Mouse (Mus musculus) A20 (cell line): ENCODE measurements around the gene 4930524J08Rik.
A peak's percentile ranks its signal among the peaks of the same experiment; 100 is the strongest.

ENCODE experiments used
- DNase-seq: peaks from one replicate; pipeline ENCODE4 v3.0.0-alpha.2; 2011; ENCODE audit warnings: low read depth, low spot score

The 4930524J08Rik gene

DNA sequence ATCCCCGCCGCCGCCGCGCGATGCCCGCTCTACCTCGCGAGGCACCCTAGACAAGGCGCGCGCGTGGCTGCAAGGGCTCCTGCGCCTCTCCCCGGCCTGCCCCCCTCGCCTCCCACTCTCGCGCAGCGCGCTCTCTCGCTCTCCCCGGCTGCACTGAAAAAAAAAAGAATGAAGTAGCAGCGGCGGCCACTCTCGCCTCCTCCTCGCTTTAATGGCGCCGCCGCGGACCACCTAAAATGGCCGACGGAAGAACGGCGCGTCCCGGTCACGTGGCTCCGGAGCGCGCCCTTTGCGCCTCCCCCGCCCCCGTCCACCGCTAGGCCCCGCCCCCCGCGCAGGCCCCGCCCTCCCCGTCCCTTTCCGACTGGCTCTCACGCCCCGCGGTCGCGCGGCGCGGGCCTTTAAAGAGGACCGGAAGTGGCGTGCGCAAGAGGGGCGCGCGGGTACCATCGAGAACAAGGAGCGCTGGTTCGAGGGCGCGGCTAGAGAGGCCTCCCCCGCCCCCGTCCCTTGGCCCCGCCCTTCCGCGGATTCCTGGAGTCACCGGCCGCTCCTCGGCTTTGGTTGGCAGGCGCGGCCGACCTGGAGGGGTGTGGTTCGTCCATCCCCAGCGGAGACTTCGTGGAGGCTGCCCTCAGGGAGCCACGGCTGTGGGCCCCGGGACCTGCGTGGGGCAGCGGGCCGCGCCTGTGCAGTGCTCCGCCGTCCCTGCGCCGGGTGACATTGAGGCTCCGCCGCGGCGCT lies at the start of gene 4930524J08Rik, which contains the start of gene Hnrnpd:
TSS of gene 4930524J08Rik (plus strand) at position 363 of the 744 bp plus-strand sequence.
TSS of gene Hnrnpd (minus strand) at position 240 of the 744 bp plus-strand sequence.
- DNase-seq = peak; percentile 98

DNA sequence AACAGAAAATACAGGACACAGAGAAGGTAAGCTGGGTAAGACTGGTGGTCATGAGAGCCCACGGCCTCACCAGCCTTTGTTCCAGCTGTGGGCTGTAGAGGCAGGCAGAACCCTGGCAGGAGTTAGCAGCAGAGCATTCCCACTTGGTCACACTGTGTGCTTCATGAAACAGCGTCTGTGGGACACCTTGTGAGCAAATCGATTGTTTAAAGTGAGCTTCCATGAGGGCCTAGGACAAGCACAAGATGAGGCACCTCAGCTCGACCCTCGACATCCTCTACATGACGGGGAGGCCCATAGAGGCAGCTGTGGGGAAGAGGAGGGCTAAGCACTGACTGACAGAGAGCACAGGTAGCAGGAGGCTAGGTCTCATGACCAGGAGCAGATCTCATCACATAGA lies 47.0 kb upstream of the 4930524J08Rik start:
- no peak for DNase-seq

GRCm38 (mm10) chr5:99939440-99939839 lies 39.4 kb upstream of the 4930524J08Rik start:
- no peak for DNase-seq

- DNase-seq = no peak
These were observed 37.6 kb upstream of the 4930524J08Rik start for GRCm38 (mm10) chr5:99941273-99941672.

DNA sequence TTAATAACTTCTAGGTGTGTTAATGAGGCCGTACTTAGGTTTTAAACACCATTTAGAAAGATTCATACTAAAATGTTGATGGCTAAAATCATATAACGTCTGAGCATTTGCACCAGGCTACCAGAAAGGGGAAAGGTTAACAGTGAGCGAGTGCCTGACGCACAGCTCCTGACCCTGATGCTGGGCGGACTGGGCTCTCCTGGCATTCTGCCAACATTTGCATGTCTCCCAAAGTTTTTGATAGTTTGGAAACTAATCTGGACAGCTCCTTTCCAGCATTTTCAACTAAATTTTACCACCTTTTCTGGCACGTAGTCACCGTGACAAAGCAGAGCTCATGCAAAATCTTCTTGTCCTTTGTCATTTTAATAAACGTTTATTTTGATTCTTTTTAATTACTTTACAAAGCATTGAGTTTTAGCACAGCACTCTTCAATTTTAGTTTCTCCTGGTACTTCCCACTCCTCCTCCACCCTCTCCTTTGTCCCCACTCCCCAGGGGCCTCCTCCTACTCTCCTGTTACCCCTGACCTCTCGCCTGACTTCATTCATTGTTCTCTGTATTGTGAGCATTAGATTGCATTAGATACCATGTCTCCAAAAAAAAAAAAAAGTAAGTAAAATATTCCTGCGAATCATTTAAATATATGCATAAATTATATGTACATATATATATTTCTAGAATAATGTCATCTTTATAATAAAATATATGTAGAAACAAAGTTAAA lies 36.9 kb upstream of the 4930524J08Rik start:
- DNase-seq = no peak

DNA sequence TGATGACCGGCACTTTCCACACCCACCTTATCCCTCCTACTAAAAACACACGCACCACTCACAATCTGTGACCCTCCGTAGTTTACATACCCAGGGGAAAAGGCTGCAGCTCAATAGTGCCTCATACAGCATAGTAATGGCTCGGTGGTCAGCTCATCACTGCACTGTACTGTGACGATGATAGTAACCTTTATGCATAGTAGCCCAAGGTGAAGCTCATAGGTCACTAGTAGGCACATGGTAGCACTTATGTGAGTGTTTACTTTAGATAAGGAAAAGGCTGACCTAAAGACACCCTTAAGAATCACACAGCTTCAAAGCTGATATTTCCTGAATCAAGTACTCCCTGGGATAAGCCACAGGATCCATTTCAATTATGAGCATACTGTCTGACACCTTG lies 26.3 kb upstream of the 4930524J08Rik start:
- no peak for DNase-seq

DNA sequence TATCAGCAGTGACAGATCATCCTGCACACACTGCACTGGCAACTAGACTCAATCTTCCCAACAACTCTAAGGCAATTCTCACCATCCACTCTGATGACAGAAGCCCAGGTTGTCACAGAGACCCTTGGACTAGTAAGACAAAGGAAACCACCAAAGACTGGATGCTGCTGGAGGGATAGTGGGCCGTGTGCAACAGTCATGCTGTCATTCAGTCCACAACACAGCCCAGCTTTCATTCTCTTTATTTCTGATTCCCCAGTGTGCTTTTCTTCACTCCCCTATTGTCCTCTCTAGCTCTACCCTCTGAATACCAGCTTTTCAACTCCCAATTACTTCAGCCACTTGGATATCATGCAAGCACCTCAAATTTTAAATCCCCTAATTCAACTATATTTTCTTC lies 25.0 kb upstream of the 4930524J08Rik start:
- DNase-seq = no peak

DNA sequence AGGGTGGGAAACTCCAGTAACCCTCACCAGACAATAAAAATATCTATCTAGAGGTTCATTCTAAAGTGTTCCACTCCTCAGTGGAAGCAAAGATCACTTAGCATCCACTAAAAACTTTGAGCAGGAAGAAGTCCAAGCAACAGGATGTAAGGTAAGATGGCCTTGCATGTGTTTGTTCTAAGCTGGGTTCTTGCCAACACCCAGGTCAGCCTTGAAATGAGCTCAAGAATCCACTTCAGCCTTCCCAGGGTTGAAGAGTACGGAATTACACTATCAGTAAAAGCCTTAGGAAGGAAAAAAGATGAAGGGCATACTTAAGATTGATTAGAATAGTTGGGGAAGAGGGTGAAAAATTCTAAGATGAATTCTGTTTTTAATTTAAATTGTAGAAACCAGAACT lies 20.2 kb upstream of the 4930524J08Rik start:
- DNase-seq = no peak

DNA sequence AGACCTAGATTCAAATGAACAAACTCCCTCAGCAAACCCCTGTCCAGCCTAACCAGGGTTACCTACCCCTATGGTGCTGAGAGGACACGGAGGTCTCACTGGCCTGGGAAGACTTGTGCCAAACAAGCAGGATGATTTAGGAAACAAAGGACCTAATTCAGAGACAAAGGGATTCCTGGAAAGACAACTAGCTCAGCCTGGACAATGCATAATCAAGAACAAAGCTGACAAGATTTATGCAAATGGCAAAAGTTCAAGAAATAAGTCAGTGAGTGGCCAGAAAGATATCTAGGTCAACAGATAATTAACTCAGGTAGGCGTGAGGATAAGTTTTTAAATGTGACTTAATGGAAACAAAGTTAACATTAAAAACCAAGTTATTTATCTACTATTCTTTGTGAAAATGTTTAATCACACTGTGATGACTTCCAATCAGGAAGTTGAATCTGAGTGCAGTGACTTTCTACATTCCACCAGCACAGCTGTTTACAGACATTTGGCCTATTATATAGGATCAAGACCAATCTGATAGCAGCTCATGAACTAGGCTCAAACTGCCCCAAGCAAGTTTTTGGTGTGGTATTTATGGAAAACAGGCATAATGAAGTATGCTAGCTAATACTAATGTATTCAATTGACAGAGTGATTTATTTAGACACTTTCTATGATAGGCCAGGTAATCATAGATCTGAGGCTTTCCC lies 19.5 kb upstream of the 4930524J08Rik start:
- DNase-seq = no peak

DNA sequence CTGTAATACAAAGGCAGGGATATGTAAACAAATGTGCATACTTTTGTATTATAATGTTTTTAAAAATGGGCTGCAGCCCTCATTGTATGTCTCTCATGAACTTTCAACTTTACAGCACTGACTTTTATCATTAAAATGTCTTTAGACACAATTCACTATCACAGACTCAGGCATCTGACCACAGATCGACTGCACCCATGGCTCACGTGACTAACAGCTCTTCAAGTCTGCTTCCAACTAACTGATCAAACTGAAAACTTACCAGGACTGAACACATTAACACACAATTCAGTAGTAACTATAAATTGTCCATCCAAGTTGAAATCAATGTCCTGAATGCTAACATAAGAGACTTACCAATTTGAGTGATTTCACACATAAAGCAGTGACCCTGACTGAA lies 18.9 kb upstream of the 4930524J08Rik start:
- no peak for DNase-seq

- DNase-seq = no peak
These were observed 4.9 kb upstream of the 4930524J08Rik start for GRCm38 (mm10) chr5:99973941-99974340.

DNA sequence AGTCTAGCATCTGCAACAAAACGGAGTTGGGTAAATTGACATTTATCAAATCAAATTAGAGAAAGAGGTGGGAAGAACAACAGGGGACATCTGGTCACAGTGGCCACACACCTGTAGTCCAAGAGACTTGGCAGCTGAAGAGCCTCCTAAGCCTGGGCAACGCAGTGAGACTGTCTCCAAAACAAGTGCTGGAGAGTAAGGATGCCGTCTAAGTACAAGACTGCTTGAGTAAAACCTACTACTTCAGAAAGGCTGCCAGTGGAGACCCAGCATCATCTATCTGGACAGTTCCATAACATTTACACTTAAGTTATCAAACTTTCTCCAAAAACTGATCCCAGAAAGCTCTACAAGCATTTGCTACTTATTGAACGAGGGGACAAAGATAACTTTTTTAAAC lies 3.8 kb upstream of the 4930524J08Rik start:
- DNase-seq = no peak

GRCm38 (mm10) chr5:99975776-99976175 lies 3.1 kb upstream of the 4930524J08Rik start:
- no peak for DNase-seq

GRCm38 (mm10) chr5:99976334-99976955 lies 2.4 kb upstream of the 4930524J08Rik start:
- DNase-seq = peak; percentile 54

DNA sequence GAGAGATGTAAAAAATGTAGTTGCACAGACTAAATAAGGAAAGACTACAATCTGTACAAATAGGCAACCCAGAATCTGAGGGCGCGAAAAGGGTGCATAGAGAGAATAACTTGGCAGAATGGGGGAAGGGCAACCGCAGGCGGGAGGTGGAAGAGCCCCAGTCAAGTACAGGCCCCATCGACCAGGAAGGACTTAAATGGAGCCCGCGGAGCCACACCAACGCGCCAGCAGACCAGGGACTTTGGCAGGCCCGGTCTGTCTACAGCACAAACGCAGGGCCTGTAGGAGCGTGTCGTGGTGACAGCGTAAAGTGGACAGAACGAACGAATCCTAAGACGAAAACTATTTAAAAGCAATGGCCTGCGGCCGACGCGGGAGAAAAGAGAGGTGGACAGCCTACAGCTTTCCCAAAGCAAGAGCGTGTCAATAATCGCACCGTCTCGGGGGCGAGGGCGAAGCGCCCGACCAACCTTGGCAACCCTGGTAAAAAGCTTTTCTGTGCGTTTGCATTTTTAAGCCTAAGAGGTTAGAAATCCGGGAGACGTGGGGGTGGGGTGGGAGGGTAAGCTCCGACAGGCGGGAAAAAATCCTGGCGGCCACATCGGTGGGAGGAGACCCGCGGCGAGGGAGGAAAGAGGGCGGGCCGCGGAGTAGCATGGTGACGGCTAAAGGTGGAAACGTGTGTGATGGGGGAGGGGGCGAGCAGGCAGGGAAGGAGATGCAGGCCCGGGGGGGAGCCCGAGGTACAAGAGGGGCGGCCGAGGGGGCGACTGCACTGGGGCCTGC lies 1.2 kb upstream of the 4930524J08Rik start:
- peak; percentile 82 for DNase-seq

GRCm38 (mm10) chr5:99983452-99984061 lies 4.7 kb downstream of the 4930524J08Rik start:
- DNase-seq = peak; percentile 70

DNA sequence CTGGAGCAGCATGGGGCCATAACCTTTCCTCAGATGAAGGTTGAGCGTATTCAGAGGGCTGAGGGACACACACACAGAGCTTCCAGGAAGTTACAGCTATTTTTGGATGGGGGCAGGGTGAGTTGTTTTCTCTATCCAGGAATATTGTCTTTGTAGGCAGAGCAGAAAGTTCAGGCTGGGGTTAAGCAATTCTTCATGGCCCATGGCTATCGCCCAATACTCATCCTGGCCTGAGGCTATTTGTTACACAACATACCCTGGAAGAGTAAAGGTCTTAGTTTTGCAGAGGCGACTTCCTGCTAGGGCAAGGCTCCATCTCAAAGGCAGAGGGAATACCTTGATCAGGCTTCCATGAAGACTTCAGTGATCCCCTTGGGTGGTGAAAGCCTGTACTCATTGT lies 15.3 kb downstream of the 4930524J08Rik start:
- no peak for DNase-seq

DNA sequence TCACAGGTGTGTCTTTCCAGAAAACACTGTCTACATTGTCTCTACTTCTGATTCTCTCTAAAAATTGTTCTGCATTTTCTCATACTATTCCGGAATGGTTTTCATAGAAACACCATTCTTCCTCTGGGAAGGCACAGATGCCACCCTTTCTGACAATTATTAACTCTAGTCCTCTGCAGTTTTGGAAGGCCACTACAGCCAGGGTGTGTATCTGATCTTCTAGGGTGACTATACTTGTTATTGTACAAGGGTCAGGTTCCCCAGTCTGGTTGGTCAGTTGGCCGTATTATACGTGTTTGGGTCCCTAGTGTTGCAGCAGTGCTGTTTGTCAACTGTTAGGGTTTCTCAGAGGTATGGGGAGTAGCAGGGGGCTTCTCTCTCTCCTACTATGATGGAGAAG lies 15.8 kb downstream of the 4930524J08Rik start:
- DNase-seq = no peak

DNA sequence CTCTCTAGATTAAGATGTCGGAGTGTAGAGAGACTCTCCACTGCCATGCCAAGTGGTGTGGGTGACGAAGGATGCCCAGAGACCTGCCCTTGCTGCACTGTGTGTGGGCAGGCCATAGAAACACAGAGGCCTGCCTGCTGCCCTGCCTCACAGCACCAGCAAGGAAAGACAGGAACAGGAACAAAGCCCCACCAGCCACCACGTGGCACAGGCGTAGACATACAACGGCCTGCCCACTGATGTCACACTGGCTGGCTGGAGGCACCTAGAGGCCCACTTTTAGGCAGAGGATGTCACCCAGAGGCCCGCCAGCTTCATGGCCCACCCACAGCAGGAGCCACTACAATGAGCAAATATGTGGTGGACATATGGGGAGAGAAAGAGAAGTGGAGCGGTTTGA lies 21.2 kb downstream of the 4930524J08Rik start:
- DNase-seq = no peak

- no peak for DNase-seq
These were observed 21.6 kb downstream of the 4930524J08Rik start for GRCm38 (mm10) chr5:100000500-100000899.

- DNase-seq = no peak
These were observed 25.0 kb downstream of the 4930524J08Rik start for GRCm38 (mm10) chr5:100003895-100004294.
